Mouse (Mus musculus): ENCODE measurements at regions not wholly inside any gene's neighbourhood (a gene's known extent, or its start where the extent isn't known, plus 50 kb on each side); places are given as distances from the start of the nearest gene placed in this dataset.

DNA sequence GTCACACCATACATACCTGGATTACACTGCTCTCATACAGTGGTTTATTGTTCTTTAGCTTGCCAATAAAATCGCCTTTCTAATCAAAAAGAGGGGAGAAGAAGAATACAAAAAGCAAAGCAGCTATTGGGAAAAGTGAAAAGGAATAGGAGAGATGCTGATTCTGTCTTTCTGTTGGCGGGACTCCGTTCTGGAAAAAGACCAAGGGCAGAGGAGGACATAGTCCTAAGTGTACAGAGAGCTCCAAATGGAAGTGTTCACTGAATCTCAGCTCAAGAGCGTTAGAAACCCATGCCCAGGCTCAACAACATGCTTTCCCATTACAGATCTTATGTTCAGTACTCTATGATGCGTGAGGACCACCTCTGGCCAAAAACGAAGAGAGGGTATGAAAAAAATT, 174.4 kb upstream of the Tmem161b start:
- no peak for DNase-seq

DNA sequence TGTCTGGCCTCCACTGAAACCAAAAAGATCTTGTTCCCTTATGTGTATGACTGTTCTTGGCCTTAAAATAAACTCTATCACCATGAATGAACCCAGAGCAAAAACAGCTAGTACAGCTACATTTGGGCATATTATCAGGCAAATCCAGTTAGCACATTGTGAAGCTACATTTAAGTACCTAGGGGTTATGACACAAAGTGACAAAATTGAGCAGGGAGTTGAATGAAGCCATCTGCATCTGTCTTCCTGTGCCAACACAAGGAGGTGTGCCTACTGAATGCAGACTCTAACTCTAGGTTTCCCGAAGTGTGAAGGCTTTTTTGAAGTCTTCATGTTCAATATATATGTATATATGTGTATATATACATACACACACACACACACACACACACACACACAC, 169.9 kb upstream of the Tmem161b start:
- DNase-seq = no peak

DNA sequence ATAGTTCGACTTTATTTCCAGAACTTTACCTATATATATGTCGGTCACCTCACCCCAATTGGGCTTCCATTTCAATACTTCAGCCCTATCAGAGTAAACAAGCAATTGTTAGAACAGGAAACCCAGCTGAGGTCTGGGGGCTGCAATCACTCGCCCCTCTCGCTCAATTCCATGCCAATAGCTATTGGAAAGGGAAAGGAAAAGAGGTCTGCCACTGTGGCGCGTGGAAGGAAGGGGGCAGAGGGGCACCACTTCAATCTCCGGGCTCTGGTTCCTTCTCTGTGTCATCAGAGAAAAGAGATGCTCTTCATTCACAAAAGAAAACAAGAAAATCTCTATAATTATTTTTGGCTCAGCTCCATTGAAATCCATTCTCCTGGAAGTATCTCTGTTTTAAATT, 167.1 kb upstream of the Tmem161b start:
- peak; percentile 40 for DNase-seq

DNA sequence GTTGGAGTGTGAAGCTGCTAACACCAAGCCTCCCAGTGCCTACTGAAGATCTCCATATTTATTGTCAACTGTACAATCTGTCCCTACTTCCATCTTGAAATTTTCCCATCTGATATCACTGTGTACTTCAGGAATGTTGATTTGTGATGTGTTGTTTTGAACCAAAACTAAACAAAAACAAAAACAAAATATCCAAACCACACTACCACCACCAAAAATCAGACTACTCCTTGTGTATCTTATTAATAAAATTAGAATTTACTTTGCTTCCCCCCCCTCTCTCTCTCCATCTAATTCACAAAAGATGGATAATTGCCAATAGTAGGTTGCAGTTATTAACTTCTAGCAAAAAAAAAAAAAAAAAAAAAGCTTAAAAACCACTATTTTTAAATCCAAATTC, 166.5 kb upstream of the Tmem161b start:
- no peak for DNase-seq

DNA sequence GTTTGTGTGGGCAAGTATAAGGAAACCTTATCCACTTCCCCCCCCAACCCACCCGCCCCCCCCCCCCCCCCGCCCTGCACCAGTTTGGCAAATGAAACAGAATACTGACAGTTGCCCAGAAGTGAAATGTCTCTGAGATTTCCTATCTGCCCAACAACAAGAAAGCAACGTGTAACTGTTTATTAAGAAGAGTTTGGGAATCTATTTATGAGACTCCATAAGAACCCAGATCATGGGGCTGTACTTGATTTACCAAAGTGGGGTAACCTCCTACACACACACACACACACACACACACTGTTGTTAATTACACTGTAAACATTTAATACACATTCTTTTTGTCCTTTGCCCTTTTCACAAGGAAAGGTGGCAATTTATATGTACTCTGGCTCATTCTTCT, 165.6 kb upstream of the Tmem161b start:
- no peak for DNase-seq

DNA sequence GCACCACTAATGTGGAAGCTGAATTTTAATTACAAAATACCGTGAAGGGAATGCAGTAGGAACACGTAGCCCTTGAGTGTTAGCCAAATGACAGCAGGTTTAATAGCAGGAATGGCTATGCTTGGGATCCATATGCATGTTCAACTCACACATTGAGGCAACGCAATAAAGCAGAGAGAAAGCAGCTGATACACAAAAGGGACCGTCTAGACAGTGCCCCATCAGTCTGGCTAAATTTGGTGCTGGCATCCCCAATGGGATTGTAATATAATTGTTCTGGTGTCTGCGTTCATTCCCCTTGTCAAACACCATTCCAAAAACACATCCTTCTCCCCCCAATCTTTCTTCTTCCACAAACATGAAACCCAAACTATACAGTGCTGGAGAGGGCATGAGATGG, 165.1 kb upstream of the Tmem161b start:
- DNase-seq = no peak

DNA sequence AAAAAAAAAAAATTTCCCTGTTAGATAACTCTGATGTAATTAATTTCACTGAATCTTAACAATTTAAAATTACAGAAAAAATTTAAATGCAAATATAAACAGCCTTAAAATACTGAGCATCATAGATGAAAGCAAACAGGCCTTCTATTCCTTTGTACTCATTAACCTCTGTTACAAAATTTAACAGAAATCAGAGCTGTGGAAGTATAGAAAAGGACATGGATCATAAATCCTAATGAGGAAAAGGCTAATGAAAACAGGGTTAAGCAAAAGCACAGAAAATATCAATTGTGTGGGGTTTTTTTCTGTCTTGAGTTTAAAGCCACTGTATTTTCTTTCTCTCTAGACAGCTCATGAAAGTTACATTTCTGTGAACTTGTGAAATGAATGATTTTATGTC, 164.6 kb upstream of the Tmem161b start:
- no peak for DNase-seq

DNA sequence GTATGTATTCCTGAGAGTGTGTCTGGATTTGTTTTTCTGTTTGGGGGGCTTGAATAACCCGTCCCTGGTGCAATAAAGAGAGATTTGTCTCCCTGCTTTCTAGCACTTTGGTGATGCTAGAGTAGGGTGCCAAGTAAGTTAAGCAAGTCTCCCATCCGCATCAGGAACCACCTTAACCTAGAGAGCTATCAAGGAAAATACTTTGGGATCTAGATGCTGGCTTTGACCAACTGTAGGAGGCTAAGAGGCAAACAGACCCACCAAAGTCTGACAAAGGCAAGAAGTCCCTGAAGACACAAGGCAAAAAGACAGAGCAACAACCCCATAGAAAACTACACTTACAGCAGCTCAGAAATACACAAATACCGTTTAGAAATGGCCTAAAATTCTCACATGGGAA, 163.8 kb upstream of the Tmem161b start:
- no peak for DNase-seq

DNA sequence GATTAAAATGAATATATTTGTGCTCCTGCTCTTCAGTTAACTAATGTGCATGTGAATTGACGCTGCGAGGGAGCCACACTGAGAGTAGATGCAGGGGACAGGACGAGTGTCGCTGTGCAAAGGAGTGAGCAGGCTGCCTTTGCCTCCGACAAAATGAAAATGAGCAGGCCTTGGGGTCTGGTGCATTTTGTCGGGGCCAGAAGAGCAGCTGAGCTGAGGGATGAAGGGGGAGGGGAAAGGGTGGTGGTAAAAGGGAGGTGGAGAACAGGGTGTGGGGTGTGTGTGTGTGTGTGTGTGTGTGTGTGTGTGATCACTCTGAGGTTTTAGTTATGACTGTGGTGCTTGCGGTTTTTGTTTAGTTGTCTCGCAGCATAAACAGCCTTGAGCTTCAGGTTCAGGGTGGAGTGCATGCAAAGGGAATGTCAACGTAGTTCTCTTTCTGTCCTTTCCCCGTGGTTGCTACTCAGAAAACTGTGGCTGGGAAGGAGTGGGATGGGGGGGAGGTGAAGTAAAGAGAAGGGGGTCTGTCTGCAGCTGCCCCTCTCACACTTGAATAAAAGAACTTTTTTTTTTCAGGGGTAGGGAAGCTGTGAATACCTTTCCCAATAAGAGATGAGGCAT, 163.0 kb upstream of the Tmem161b start:
- DNase-seq = peak; percentile 60

DNA sequence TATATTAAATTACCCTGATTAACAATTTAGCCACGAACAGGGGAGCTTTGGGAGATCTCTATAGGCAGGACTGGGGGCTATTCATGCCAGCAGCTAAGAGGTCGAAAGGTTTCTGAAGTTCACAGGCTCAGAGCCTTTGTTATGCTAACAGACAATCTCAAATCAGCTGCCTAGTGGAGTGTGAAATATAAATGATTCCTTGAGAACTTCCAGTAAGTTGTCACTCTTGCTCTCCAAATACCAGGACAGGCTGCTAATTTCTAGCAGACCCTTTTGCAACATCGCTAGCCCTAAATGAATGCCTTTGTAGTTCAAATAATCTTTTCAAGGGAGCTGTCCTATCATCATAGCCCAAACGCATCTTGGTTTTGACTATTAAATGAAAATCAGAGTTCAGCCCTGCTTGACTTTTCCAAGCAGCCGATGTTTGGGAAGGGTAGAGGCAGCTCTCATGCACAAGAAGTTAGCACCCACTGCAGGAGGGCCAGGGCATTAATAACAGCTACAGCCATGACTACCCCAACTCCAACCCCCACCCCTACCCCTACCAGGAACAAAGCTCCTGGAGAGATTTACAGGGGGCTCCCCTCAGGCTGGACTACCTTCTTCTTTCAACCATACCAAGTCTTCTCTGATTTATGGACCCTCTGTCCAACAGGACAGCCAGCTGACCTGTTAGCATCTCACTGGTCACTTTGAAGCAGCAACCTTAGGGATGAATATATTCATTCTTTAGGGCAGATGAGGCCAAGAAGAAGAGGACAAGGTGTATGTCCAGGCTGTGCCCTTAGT, 162.2 kb upstream of the Tmem161b start:
- DNase-seq = peak; percentile 23

DNA sequence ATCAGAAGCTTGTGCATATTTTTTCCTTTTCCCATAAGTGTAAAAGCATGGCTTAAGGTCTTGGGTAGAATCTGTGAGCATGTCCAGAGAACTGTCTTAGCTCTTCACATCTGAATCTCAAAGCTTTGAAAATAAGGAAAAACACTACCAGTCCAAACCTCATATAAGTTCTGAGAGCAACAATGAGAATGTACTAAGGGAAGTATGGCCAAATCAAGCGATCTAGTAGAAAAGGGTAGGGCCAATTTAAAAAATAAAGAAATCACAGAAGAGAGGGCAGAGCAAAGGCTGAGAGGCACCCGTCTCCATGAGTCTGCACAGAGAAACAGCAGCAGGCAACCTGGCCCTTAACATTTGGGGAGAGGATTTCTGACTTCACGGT, 161.7 kb upstream of the Tmem161b start:
- DNase-seq = no peak

DNA sequence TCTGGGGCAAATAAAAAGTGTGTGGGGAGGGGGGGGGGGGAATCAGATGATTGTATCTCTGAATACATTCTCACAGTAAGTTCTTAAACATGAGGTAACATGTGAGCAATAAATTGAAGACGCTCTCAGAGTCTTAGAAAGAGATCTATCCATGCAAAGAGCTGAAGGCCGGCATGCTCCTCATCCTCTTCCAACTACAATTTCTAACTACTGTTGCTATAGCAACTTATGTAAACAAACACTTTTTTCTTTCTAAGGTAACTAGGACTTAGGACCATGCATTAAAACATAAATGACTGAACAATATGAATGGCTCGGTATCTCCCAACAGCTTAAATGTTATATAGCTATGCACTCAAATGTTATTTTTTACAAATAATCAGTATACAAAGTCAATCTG, 161.2 kb upstream of the Tmem161b start:
- DNase-seq = no peak

DNA sequence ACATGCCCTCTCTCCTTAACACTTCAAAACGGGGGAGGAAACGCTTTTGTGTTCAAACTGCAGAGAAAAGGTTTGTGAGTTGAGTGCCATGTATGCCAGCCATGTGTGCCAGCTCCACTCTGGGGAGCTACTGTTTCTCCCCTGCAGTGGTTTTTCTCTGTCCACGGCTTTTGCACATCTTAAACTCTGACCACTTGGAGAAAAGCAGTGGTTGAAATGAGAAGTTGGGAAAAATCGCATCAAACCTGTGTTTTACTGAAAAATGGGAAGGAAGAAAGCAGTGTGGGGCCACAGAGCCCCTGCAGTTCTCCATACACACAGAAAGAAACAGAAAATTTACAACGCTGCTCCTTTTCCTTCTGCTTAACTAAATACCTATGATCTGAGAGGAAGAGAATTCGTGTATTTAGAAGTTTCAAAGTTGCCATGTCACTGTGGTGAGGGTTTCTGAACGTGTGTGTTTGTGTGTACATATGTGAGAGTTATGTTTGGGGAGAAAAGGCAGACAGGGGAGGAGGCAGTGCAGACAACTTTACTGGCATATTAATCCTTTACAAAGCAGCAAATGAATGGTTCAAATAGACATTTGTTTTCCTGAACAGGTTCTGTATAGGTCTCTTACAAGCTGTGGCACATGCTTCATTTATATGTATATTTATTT, 160.1 kb upstream of the Tmem161b start:
- no peak for DNase-seq

DNA sequence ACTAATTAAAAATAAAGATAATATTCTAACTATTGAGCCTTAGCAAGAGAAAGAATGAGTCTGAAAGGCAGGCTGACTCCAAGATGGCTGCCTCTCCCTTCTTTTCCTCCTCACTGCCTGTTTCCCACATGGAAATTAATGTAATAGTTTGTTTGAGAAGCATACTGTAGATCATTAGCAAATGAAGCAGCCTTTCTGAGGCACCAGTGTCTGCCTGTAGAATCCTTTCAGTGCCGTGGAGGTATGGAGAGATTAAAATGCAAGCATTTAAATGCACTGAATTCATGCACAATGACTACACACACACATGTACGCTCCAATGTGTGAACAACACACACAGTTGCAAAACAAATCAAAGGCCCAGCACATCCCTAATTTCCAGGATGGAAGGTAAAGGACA, 159.5 kb upstream of the Tmem161b start:
- no peak for DNase-seq

DNA sequence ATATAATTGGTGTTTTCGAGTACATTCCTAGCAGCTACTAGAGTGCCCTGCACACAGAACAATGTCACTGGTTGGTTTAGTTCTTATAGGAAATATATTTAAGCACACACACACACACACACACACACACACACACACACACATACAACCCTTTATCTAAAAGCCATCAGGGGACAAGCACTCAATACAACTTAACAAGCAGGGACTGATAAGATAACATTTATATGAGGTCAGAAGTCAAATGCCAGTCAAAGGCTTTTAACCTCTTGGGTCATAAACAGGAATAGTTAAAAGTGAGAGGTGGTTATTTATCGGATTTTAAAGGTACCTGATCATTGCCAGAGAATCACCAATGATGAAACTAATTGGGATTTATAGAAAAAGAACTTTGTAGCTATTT, 158.7 kb upstream of the Tmem161b start:
- no peak for DNase-seq

DNA sequence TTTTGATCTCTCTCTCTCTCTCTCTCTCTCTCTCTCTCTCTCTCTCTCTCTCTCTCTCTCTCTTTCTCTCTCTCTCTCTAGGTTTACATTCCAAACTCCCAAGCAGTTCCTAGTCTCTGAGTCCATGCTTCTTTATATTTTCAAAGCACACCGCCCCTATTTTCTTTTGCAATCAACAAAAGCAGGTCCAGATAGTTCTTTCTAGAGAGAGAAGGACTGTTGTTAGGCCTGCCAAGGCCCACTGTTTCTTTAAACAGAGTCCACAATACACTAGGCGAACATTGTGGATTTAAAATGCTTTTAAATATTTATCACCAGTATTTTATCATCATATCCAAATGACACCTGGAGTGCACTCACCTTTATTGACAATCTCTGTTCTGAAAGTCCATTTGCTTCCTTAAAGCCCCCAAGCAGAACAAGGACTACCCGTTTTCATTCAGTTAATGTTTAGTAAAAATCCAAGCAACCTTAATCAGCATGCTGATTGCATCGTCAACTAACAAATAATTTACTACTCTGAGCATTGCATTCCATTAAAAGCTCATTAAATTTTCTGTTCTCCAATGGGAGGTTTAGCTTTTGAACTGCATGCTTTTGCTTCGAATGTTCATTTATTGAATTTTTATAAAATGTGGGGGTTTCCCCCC, 157.7 kb upstream of the Tmem161b start:
- DNase-seq = no peak

DNA sequence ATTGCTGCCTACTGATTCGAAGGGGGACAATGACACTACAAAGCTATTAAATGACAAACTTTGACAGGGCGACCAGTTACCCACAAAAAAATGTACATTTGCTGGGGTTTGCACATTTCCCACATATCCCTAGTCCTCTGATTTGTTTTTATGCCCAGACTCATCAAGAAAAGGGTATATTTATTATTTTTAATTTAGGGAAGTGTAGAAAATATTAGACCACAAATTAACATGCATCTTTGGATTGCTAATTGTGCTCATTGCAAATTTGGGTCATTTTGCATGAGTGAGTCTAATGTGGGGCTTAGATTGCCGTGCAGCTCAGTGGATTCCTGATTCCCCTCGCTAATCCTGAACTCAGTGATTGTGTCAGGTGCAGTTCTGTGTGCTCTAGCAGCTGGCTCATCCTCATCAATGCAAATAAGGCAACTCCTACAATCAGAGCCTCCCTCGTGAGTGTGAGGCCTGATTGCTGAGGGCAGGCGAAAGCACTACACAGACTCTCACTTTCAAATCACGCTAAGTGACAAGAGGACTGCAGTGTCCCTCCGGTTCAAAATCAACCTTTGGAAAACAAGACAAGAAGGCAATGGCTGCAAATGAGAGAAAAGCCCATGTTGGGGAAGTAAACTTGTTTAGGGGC, 156.7 kb upstream of the Tmem161b start:
- peak; percentile 30 for DNase-seq

DNA sequence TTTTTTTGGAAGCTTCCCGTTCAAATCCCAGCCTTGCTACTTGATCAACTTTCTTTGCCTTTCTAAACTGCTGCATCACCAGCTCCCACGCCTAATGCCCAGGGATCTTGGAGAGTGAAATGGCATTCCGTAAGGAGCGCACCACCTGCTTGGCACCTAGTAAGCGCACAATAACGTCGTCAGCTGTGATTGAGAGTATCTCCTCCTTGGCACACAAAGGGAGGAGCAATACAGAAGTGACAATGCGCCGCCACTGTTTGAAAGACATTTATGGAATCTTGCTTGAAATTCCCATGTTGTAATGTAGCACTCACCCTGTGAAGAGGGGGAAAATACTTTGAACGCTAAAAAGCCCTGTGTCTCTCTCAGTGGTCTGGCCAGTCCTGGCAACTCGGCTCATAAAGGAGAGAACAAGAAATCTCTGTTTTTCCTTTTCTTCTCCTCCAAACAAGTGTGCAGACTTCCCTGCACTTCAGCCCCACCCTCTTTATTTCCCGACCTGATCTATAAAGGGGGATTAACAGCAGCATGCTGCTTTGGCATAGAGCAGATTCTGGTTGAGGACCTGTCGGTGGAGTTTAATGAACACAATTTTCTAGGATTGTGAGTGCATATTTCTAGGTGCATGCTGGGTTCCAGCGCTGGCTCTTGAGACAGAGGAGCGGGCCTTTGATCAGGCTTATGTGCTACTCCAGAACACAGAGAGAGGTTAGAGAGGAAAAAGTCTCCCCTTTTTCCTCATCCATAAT, 155.7 kb upstream of the Tmem161b start:
- DNase-seq = no peak

DNA sequence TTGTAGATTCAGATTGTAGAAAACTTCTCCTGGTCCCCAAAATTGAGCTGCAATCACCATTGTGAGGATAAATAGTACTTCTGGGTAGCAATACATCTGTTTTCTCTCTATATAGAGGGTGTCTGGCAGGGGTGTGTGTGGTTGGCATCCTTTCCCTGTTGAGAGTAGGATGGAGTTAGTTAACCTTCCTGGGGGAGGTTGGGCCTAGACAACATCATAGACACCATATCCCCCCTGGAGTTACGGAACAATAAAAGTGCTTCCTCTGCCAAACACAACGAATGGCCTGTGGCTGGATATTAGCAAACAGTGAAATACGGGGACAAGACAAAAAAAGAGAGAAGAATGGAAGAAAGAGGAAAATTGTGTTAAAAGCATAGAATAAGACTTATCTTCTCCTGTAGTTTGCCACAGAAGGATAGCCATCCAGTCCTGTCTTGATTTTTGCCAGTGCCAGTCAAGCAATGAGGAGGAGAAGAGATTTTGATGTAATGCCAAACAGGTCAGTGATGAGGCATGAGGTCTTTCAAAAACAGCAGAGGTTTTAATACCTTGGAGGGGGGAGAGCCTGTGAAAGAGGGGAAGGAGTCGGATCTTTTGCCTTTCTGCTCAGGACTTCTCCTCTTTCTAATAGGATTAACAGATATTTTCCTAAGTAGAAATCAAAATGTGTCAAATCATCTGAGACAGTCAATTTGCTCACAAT, 155.0 kb upstream of the Tmem161b start:
- no peak for DNase-seq

DNA sequence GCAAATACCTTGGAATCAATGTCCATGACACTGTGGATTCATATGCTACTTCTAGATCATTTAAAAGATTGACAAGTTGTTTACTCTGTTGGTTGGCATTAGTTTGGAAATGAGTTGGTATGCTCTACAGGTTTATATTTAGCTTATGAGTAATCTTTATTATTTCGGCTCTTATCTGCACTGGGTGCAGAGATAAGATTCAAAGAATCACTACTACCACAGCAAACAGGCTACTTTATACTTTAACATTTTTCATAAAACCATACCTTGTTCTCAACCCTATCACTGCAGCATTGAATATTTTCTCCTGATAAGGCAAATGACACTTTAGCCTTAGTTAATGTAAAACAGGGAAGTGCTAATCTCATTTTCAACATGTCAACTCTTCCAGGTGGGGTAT, 153.7 kb upstream of the Tmem161b start:
- DNase-seq = no peak

Data from right cerebral cortex, postnatal 4 days (tissue).